Mouse (Mus musculus) testis, postnatal 10 days (tissue): ENCODE data around the gene Stat5b.

Experiments
- DNase-seq: peaks from one replicate; pipeline ENCODE4 v3.0.0; 2021; ENCODE audit warnings: low spot score

Gene Stat5b

GRCm38 (mm10) chr11:100865618-100866017 is 15.1 kb upstream of the Stat5b start:
- DNase-seq: no peak

- no peak for DNase-seq
Observed at GRCm38 (mm10) chr11:100863141-100863540, 12.6 kb upstream of the Stat5b start.

GRCm38 (mm10) chr11:100861836-100862235 is 11.3 kb upstream of the Stat5b start:
- no peak for DNase-seq

GRCm38 (mm10) chr11:100861335-100861734 is 10.8 kb upstream of the Stat5b start:
- DNase-seq: no peak

GRCm38 (mm10) chr11:100860198-100861048 is 9.9 kb upstream of the Stat5b start:
- peak; percentile 82 for DNase-seq

- no peak for DNase-seq
Observed at GRCm38 (mm10) chr11:100859579-100860075, 9.1 kb upstream of the Stat5b start.

- DNase-seq: peak; percentile 72
Observed at GRCm38 (mm10) chr11:100858935-100859578, 8.5 kb upstream of the Stat5b start, which contains the start of gene Stat5a. Gene Stat5a (plus strand): TSS chr11:100859351.

GRCm38 (mm10) chr11:100857960-100858359 is 7.4 kb upstream of the Stat5b start:
- no peak for DNase-seq

- no peak for DNase-seq
Observed at GRCm38 (mm10) chr11:100855178-100855577, 4.7 kb upstream of the Stat5b start.

- no peak for DNase-seq
Observed at GRCm38 (mm10) chr11:100854268-100854667, 3.7 kb upstream of the Stat5b start.

- DNase-seq: no peak
Observed at GRCm38 (mm10) chr11:100853018-100853417, 2.5 kb upstream of the Stat5b start.

GRCm38 (mm10) chr11:100852088-100852487 is 1.6 kb upstream of the Stat5b start:
- no peak for DNase-seq

GRCm38 (mm10) chr11:100850778-100851528 is 429 bp upstream of the Stat5b start:
- peak; percentile 83 for DNase-seq

GRCm38 (mm10) chr11:100849456-100850037 is 977 bp downstream of the Stat5b start:
- DNase-seq: no peak

- no peak for DNase-seq
Observed at GRCm38 (mm10) chr11:100848789-100849379, 1.6 kb downstream of the Stat5b start.

GRCm38 (mm10) chr11:100848080-100848479 is 2.4 kb downstream of the Stat5b start:
- no peak for DNase-seq

GRCm38 (mm10) chr11:100847572-100847971 is 3.0 kb downstream of the Stat5b start:
- no peak for DNase-seq

GRCm38 (mm10) chr11:100845793-100846192 is 4.7 kb downstream of the Stat5b start:
- no peak for DNase-seq

GRCm38 (mm10) chr11:100844121-100844520 is 6.4 kb downstream of the Stat5b start:
- no peak for DNase-seq

- no peak for DNase-seq
Observed at GRCm38 (mm10) chr11:100843070-100843669, 7.4 kb downstream of the Stat5b start.

- DNase-seq: no peak
Observed at GRCm38 (mm10) chr11:100842025-100842424, 8.5 kb downstream of the Stat5b start.
